Mouse (Mus musculus) G1E (cell line): ENCODE data around the gene Gm2042. TPM values are rescaled to one million over a fixed set of nuclear protein-coding genes. Genes with fewer than 3 reads are reported as not detected.
"Not testable (repeated sequence)": the region's sequence is repeated elsewhere in the genome, so short reads cannot be mapped to it uniquely, and the experiment has no call there.

Experiments used
- ATAC-seq: 2 replicates; pipeline ENCODE4 v1.8.0; 2016; ENCODE audit warnings: mild to moderate bottlenecking; ENCODE audit not compliant: insufficient number of reproducible peaks, poor library complexity, low FRiP score, severe bottlenecking; ENCODE audit errors: extremely low read depth
- DNase-seq: peaks from one replicate; pipeline ENCODE4 v3.0.0; 2012; ENCODE audit warnings: low spot score
- H3K27me3 ChIP-seq: 2 replicates; pipeline ENCODE4 v1.6.1; 2012; ENCODE audit warnings: mild to moderate bottlenecking, low read length, inconsistent platforms; ENCODE audit not compliant: insufficient read depth
- H3K36me3 ChIP-seq: replicated peaks from 2 replicates; pipeline ENCODE3; 2012; ENCODE audit warnings: mild to moderate bottlenecking, inconsistent platforms
- H3K4me1 ChIP-seq: 2 replicates; pipeline ENCODE4 v1.6.1; 2012; ENCODE audit warnings: low read depth, low read length, inconsistent platforms, mixed read lengths; ENCODE audit not compliant: insufficient read depth
- H3K4me3 ChIP-seq: 2 replicates; pipeline ENCODE4 v1.5.1; 2012; ENCODE audit warnings: low read depth, mild to moderate bottlenecking, inconsistent platforms, low read length, moderate library complexity, mixed read lengths
- H3K9me3 ChIP-seq: replicated peaks from 2 replicates; pipeline ENCODE4 v1.6.1; 2012; ENCODE audit warnings: inconsistent platforms
- polyA plus RNA-seq: library from polyadenylated mRNA; stranded (reverse); fragments of >175 nt; gene quantifications from 2 replicates; pipeline ENCODE4 v1.2.3, GENCODE M21; 2012
- total RNA-seq, 2 experiments: library from RNA; stranded (forward) in 1 of 2; stranded (reverse) in 1 of 2; fragments of 200-1000 nt in 1 of 2; fragments of >200 nt in 1 of 2; fragmentation: Nextera tagmentation in 1 of 2; gene quantifications; 2 replicates each; pipeline ENCODE4 v1.2.3; 2014 to 2017

Gene Gm2042
- total RNA-seq (2014; fragmentation: Nextera tagmentation) = not detected in 2 replicates
- 0.66 TPM in 1 of 2 replicates, not detected in the other for total RNA-seq (2017)
- polyA plus RNA-seq = not detected in 2 replicates

- H3K9me3 ChIP-seq, H3K4me3 ChIP-seq, ATAC-seq, DNase-seq, H3K4me1 ChIP-seq, H3K27me3 ChIP-seq, H3K36me3 ChIP-seq: not testable (repeated sequence)
These were observed at the start of gene Gm2042 for GRCm38 (mm10) chr12:87953780-87954179. TSS of gene Gm2042 (plus strand) at chr12:87954080.

GRCm38 (mm10) chr12:87919721-87920120, 34.2 kb upstream of the Gm2042 start, which contains the start of gene Gm2035:
TSS of gene Gm2035 (minus strand) at chr12:87919857.
- not testable (repeated sequence) for ATAC-seq, H3K36me3 ChIP-seq, H3K27me3 ChIP-seq, DNase-seq, H3K9me3 ChIP-seq, H3K4me3 ChIP-seq
- peaks cover 14% of the 10 kb centered on the region; the same call in 1 of the 2 replicates for H3K4me1 ChIP-seq

GRCm38 (mm10) chr12:87984000-87984399, 30.1 kb downstream of the Gm2042 start:
- not testable (repeated sequence) for DNase-seq, H3K4me3 ChIP-seq, H3K27me3 ChIP-seq, H3K4me1 ChIP-seq, H3K36me3 ChIP-seq, ATAC-seq, H3K9me3 ChIP-seq

- peak; percentile 86 for ATAC-seq
- DNase-seq, H3K4me3 ChIP-seq: not testable (repeated sequence)
These were observed 50.2 kb downstream of the Gm2042 start for GRCm38 (mm10) chr12:88004118-88004517.

More at GRCm38 (mm10) chr12:88004118-88004517, 50.2 kb downstream of the Gm2042 start:
- not testable (repeated sequence) for H3K4me1 ChIP-seq, H3K36me3 ChIP-seq, H3K27me3 ChIP-seq, H3K9me3 ChIP-seq

Other genes with a start within 250 kb of the Gm2042 start
- not detected in 2 replicates for gene Gm21319, start 178.3 kb upstream of the Gm2042 start, total RNA-seq (2014; fragmentation: Nextera tagmentation)
- gene Gm21319, start 178.3 kb upstream of the Gm2042 start, total RNA-seq (2017) = not detected in 2 replicates
- gene Gm21319, start 178.3 kb upstream of the Gm2042 start, polyA plus RNA-seq = not detected in 2 replicates
- gene Gm21936, start 158.6 kb upstream of the Gm2042 start, total RNA-seq (2014; fragmentation: Nextera tagmentation) = not detected in 2 replicates
- not detected in 2 replicates for gene Gm21936, start 158.6 kb upstream of the Gm2042 start, total RNA-seq (2017)
- gene Gm21936, start 158.6 kb upstream of the Gm2042 start, polyA plus RNA-seq = 0.24 TPM in 1 of 2 replicates, not detected in the other
- gene BB287469, start 137.5 kb upstream of the Gm2042 start, total RNA-seq (2014; fragmentation: Nextera tagmentation) = not detected in 2 replicates
- gene BB287469, start 137.5 kb upstream of the Gm2042 start, total RNA-seq (2017) = not detected in 2 replicates
- gene BB287469, start 137.5 kb upstream of the Gm2042 start, polyA plus RNA-seq = not detected in 2 replicates
- gene Gm2001, start 111.7 kb upstream of the Gm2042 start, total RNA-seq (2014; fragmentation: Nextera tagmentation) = not detected in 2 replicates
- not detected in 2 replicates for gene Gm2001, start 111.7 kb upstream of the Gm2042 start, total RNA-seq (2017)
- not detected in 2 replicates for gene Gm2001, start 111.7 kb upstream of the Gm2042 start, polyA plus RNA-seq
- gene Gm2016, start 80.0 kb upstream of the Gm2042 start, total RNA-seq (2014; fragmentation: Nextera tagmentation) = 5.1 and 6.4 TPM in 2 replicates
- gene Gm2016, start 80.0 kb upstream of the Gm2042 start, total RNA-seq (2017) = 0.27 and 0.35 TPM in 2 replicates
- 0.20 and 0.28 TPM in 2 replicates for gene Gm2016, start 80.0 kb upstream of the Gm2042 start, polyA plus RNA-seq
- 2.8 and 3.2 TPM in 2 replicates for gene Gm2022, start 58.7 kb upstream of the Gm2042 start, total RNA-seq (2014; fragmentation: Nextera tagmentation)
- not detected in 2 replicates for gene Gm2022, start 58.7 kb upstream of the Gm2042 start, total RNA-seq (2017)
- 0.65 TPM in 1 of 2 replicates, not detected in the other for gene Gm2022, start 58.7 kb upstream of the Gm2042 start, polyA plus RNA-seq
- not detected in 2 replicates for gene Gm2035, start 34.2 kb upstream of the Gm2042 start, total RNA-seq (2014; fragmentation: Nextera tagmentation)
- not detected in 2 replicates for gene Gm2035, start 34.2 kb upstream of the Gm2042 start, total RNA-seq (2017)
- gene Gm2035, start 34.2 kb upstream of the Gm2042 start, polyA plus RNA-seq = not detected in 2 replicates
- gene Gm2075, start 57.8 kb downstream of the Gm2042 start, total RNA-seq (2014; fragmentation: Nextera tagmentation) = not detected in 2 replicates
- gene Gm2075, start 57.8 kb downstream of the Gm2042 start, total RNA-seq (2017) = not detected in 2 replicates
- gene Gm2075, start 57.8 kb downstream of the Gm2042 start, polyA plus RNA-seq = not detected in 2 replicates
- gene Gm6803, start 64.7 kb downstream of the Gm2042 start, total RNA-seq (2014; fragmentation: Nextera tagmentation) = not detected in 2 replicates
- gene Gm6803, start 64.7 kb downstream of the Gm2042 start, total RNA-seq (2017) = not detected in 2 replicates
- not detected in 2 replicates for gene Gm6803, start 64.7 kb downstream of the Gm2042 start, polyA plus RNA-seq
- not detected in 2 replicates for gene Gm2056, start 72.9 kb downstream of the Gm2042 start, total RNA-seq (2014; fragmentation: Nextera tagmentation)
- gene Gm2056, start 72.9 kb downstream of the Gm2042 start, total RNA-seq (2017) = 0.93 TPM in 1 of 2 replicates, not detected in the other
- gene Gm2056, start 72.9 kb downstream of the Gm2042 start, polyA plus RNA-seq = not detected in 2 replicates
- gene Gm16368, start 129.6 kb downstream of the Gm2042 start, total RNA-seq (2014; fragmentation: Nextera tagmentation) = not detected in 2 replicates
- gene Gm16368, start 129.6 kb downstream of the Gm2042 start, total RNA-seq (2017) = not detected in 2 replicates
- not detected in 2 replicates for gene Gm16368, start 129.6 kb downstream of the Gm2042 start, polyA plus RNA-seq
- gene Gm10436, start 228.0 kb downstream of the Gm2042 start, total RNA-seq (2014; fragmentation: Nextera tagmentation) = not detected in 2 replicates
- 0.17 TPM in 1 of 2 replicates, not detected in the other for gene Gm10436, start 228.0 kb downstream of the Gm2042 start, total RNA-seq (2017)
- gene Gm10436, start 228.0 kb downstream of the Gm2042 start, polyA plus RNA-seq = not detected in 2 replicates